Comparison of ENCODE assay signal across 9 mouse cellular contexts in genomic region chr9:40336701-40337100, GRCm38 (mm10).
DNase-seq lines count a peak whose midpoint lies in the region; ATAC-seq and TF ChIP-seq lines count a peak whose summit lies in the region.
"Had no signal": no experiment of that assay in that cellular context is flagged by ENCODE, and none has a peak within 500 bp of the region (broad histone marks: within the 10 kb centered on the region; RNA-seq: fewer than 3 reads in every experiment).

No protein-coding gene starts in this region.

- DNase-seq in layer of hippocampus, adult 2 months (ENCODE audit: low spot score in 2 of 2) = no peak
- no peak for DNase-seq in layer of hippocampus, postnatal 36 days
- DNase-seq in Patski (ENCODE audit: low read depth, low spot score) = no peak
- DNase-seq in cerebellum, adult 18-20 months = peak; percentile 68 to 70
- no peak for DNase-seq in left cerebral cortex, adult 18-20 months (ENCODE audit: low spot score in 2 of 2)
- no peak for DNase-seq in spleen, postnatal 36 days (ENCODE audit: low spot score in 2 of 2)

- no peak overlapping the region for H3K4me3 ChIP-seq in layer of hippocampus, adult 2 months
- H3K4me3 ChIP-seq in kidney, embryonic 16.5 days (ENCODE audit: low read length) = no peak overlapping the region
- H3K4me3 ChIP-seq: embryonic facial prominence, embryonic 15.5 days had no signal

- in situ Hi-C loops in Patski (cut with MboI; ENCODE audit: low pct_unique_long_range_greater_than_20kb) = loop anchor here (5.0 to 25.0 kb wide), 2 partner anchors 141 to 824 kb away; partner anchors contain the start of gene Olfr957

- no peak for TF ChIP-seq CTCF in layer of hippocampus, adult 2 months (conservative IDR thresholded peaks at IDR 0.05)
- no peak for TF ChIP-seq CTCF in Patski (IDR thresholded peaks at IDR 0.05)

- no peak overlapping the region for H3K4me2 ChIP-seq in kidney, embryonic 16.5 days (replicated peaks; ENCODE audit: low read depth, low read length)
- H3K4me2 ChIP-seq: embryonic facial prominence, embryonic 15.5 days had no signal

- WGBS in kidney, embryonic 16.5 days = 54% methylated on average over 5 of the region's 5 CpGs

- CTCF ChIA-PET in Patski (lab: Charles Lee) = interaction anchor here (2.2 kb wide), 1 partner anchor 109 kb away, joined by 10 read pairs; no protein-coding TSS in a partner anchor

- H3K4me1 ChIP-seq in kidney, embryonic 16.5 days (ENCODE audit: insufficient read depth, low read length) = peaks cover 11% of the 10 kb centered on the region; the same call in 1 of the 2 replicates

- peak overlapping the region; percentile 99 for H3K27ac ChIP-seq in layer of hippocampus, adult 2 months
- peak overlapping the region; percentile 72 for H3K27ac ChIP-seq in kidney, embryonic 16.5 days (ENCODE audit: low read length)
- H3K27ac ChIP-seq: embryonic facial prominence, embryonic 15.5 days; macrophage had no signal

- POLR2A ChIA-PET in Patski (lab: Charles Lee) = no interaction called here

- H3K36me3 ChIP-seq in kidney, embryonic 16.5 days (ENCODE audit: insufficient read depth, low read length) = no peaks in the 10 kb centered on the region
- H3K36me3 ChIP-seq: embryonic facial prominence, embryonic 15.5 days had no signal

- ATAC-seq in Patski = peak; percentile 41
- ATAC-seq in kidney, embryonic 16.5 days (ENCODE audit: low FRiP score, low TSS enrichment) = no peak

- no peaks in the 10 kb centered on the region for H3K9me3 ChIP-seq in kidney, embryonic 16.5 days (ENCODE audit: low read length)
- H3K9me3 ChIP-seq: embryonic facial prominence, embryonic 15.5 days had no signal

- H3K27me3 ChIP-seq in Patski = no peaks in the 10 kb centered on the region
- H3K27me3 ChIP-seq in kidney, embryonic 16.5 days (ENCODE audit: insufficient read depth, low read length) = no peaks in the 10 kb centered on the region
- H3K27me3 ChIP-seq: embryonic facial prominence, embryonic 15.5 days had no signal

- H3K9ac ChIP-seq in kidney, embryonic 16.5 days (replicated peaks; ENCODE audit: low read length) = no peak overlapping the region
- H3K9ac ChIP-seq: embryonic facial prominence, embryonic 15.5 days had no signal

Comparison
In these comparisons a context has a peak if more than half of its experiments do, and no peak if none do; other contexts are left out.
1. DNase-seq: peak in cerebellum, adult 18-20 months (2 of 2); none in layer of hippocampus, adult 2 months (0 of 2), layer of hippocampus, postnatal 36 days (0 of 2), Patski (single experiment), left cerebral cortex, adult 18-20 months (0 of 2) and spleen, postnatal 36 days (0 of 2).